Mouse (Mus musculus): ENCODE measurements around the gene Art3. TPM values are rescaled to one million over a fixed set of nuclear protein-coding genes. Genes with fewer than 3 reads are reported as not detected.

The Art3 gene
- polyA plus RNA-seq, 1 experiment, result 0.39 TPM

GRCm38 (mm10) chr5:92457410-92457809 is 125.8 kb downstream of the Art3 start:
- TF ChIP-seq CTCF (IDR thresholded peaks at IDR 0.05; ENCODE audit: control insufficient read depth, insufficient read depth, insufficient read length), result no peak
- TF ChIP-seq MYOD1 (IDR thresholded peaks at IDR 0.05; ENCODE audit: control insufficient read depth, insufficient read length, low read depth), result no peak
- Histone ChIP-seq H3K79me2 (ENCODE audit: control insufficient read depth, insufficient read depth) (no peaks in the 10 kb centered on the region), H3ac (ENCODE audit: control insufficient read depth, insufficient read length, low read depth) (no peak overlapping the region), H3K79me3 (ENCODE audit: low read depth) (no peaks in the 10 kb centered on the region), H3K27me3 (ENCODE audit: control insufficient read depth, insufficient read depth, insufficient read length) (no peaks in the 10 kb centered on the region), H3K36me3 (ENCODE audit: control insufficient read depth, insufficient read depth) (peaks cover 22% of the 10 kb centered on the region), H3K4me3 (ENCODE audit: insufficient read depth, poor library complexity, severe bottlenecking) (no peak overlapping the region)

DNA sequence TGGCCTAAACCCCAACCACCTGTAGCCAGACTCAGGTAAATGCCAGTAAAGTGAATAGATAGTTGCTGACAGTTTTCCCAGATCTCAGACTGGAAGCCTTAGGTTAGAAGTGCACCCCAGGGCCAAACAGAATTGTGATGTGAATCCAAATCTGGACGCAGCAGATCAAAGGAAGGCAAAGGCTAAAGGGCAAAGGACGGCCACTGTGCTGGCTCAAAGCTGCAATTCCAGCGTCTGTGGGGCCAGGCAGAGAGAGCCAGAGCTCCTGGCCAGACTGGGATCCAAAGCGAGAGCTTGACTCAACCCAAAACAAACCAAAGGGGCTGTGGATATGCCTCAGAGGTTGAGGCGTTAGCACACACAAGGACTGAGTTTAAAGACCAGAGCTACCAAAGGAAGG is 127.1 kb downstream of the Art3 start:
- TF ChIP-seq FOSL1 (IDR thresholded peaks at IDR 0.05; ENCODE audit: insufficient read depth, low read length, poor library complexity, severe bottlenecking), result no peak
- TF ChIP-seq CTCF (IDR thresholded peaks at IDR 0.05; ENCODE audit: control insufficient read depth, insufficient read depth, insufficient read length), result no peak
- TF ChIP-seq MAX (IDR thresholded peaks at IDR 0.05), result no peak
- TF ChIP-seq USF1 (IDR thresholded peaks at IDR 0.05; ENCODE audit: low read depth), result no peak
- H3K36me3 ChIP-seq (ENCODE audit: control insufficient read depth, insufficient read depth), result peaks cover 20% of the 10 kb centered on the region
- no peak overlapping the region for H3ac ChIP-seq (ENCODE audit: control insufficient read depth, insufficient read length, low read depth)

DNA sequence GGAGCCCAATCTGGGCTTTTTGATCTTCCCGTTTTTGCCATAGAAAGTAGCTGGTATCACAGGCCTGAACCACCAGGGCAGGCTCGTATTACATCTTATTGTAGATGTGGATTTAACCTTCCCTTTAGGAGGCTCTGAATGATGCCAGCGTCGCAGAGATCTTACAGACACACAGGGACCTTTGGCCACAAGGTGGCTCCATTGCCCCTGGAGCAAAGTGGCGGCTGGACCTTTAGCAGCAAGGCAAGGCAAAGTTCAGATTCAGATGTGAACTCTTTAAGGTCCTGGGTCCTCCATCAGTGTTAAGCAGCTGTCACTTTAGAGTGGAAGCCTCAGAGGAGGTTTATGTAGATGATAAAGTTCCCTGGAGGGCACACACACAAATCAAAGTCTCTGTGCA is 129.7 kb downstream of the Art3 start:
- no peaks in the 10 kb centered on the region for H3K79me3 ChIP-seq (ENCODE audit: low read depth)
- H3K4me3 ChIP-seq (ENCODE audit: insufficient read depth, poor library complexity, severe bottlenecking), result no peak overlapping the region
- no peaks in the 10 kb centered on the region for H3K79me2 ChIP-seq (ENCODE audit: control insufficient read depth, insufficient read depth)
- no peaks in the 10 kb centered on the region for H3K27me3 ChIP-seq (ENCODE audit: control insufficient read depth, insufficient read depth, insufficient read length)
- TF ChIP-seq FOSL1 (IDR thresholded peaks at IDR 0.05; ENCODE audit: insufficient read depth, low read length, poor library complexity, severe bottlenecking) (no peak), CEBPB (IDR thresholded peaks at IDR 0.05; ENCODE audit: low read depth) (no peak), CTCF (IDR thresholded peaks at IDR 0.05; ENCODE audit: control insufficient read depth, insufficient read depth, insufficient read length) (peak; percentile 53)
- no peak overlapping the region for H3ac ChIP-seq (ENCODE audit: control insufficient read depth, insufficient read length, low read depth)
- H3K36me3 ChIP-seq (ENCODE audit: control insufficient read depth, insufficient read depth), result peaks cover 13% of the 10 kb centered on the region

More for the DNA sequence above, 127.1 kb downstream of the Art3 start:
- no peak overlapping the region for H3K4me3 ChIP-seq (ENCODE audit: insufficient read depth, poor library complexity, severe bottlenecking)
- H3K79me2 ChIP-seq (ENCODE audit: control insufficient read depth, insufficient read depth), result no peaks in the 10 kb centered on the region
- H3K79me3 ChIP-seq (ENCODE audit: low read depth), result no peaks in the 10 kb centered on the region
- H3K27me3 ChIP-seq (ENCODE audit: control insufficient read depth, insufficient read depth, insufficient read length), result no peaks in the 10 kb centered on the region

Small RNA genes lying within 50 kb of the gene (microRNA-seq; reads per million reads assigned to microRNA genes)
- gene Mir6415 (ENCODE audit: borderline microRNAs expressed), result not detected

Other genes starting within 250 kb of the Art3 start
- gene G3bp2, start 248.1 kb upstream of the Art3 start, polyA plus RNA-seq (2012; fragmentation: generic; extraction: Trizol), result 39.1 TPM
- 27.3 TPM for gene Uso1, start 193.9 kb upstream of the Art3 start, polyA plus RNA-seq (2012; fragmentation: generic; extraction: Trizol)
- gene U90926, start 116.4 kb upstream of the Art3 start, polyA plus RNA-seq (2012; fragmentation: generic; extraction: Trizol), result 0.83 TPM
- not detected for gene Ppef2, start 75.5 kb upstream of the Art3 start, polyA plus RNA-seq (2012; fragmentation: generic; extraction: Trizol)
- 5.4 TPM for gene Naaa, start 53.7 kb upstream of the Art3 start, polyA plus RNA-seq (2012; fragmentation: generic; extraction: Trizol)
- gene Sdad1, start 21.3 kb upstream of the Art3 start, polyA plus RNA-seq (2012; fragmentation: generic; extraction: Trizol), result 8.0 TPM
- gene Cxcl9, start 3.7 kb upstream of the Art3 start, polyA plus RNA-seq (2012; fragmentation: generic; extraction: Trizol), result not detected
- gene Cxcl10, start 17.1 kb downstream of the Art3 start, polyA plus RNA-seq (2012; fragmentation: generic; extraction: Trizol), result 0.18 TPM
- 13.4 TPM for gene Nup54, start 103.4 kb downstream of the Art3 start, polyA plus RNA-seq (2012; fragmentation: generic; extraction: Trizol)
- gene Scarb2, start 175.0 kb downstream of the Art3 start, polyA plus RNA-seq (2012; fragmentation: generic; extraction: Trizol), result 23.6 TPM
- not detected for gene Fam47e, start 223.2 kb downstream of the Art3 start, polyA plus RNA-seq (2012; fragmentation: generic; extraction: Trizol)

Data from C2C12 (cell line).